Mouse (Mus musculus) midbrain, embryonic 15.5 days (tissue): Measurements from ENCODE around the gene Npw. TPM values are rescaled to one million over a fixed set of nuclear protein-coding genes. Genes with fewer than 3 reads are reported as not detected.

Experiments used
- ATAC-seq: fragments of 200-750 bp; cut with Nextera tagmentation; replicated peaks from 2 replicates; pipeline ENCODE4 v1.8.0; 2017; ENCODE audit warnings: moderate TSS enrichment
- H3K27ac ChIP-seq: fragments of 300-500 bp; sonication (generic); 2 replicates; pipeline ENCODE4 v1.5.1; 2015; ENCODE audit warnings: mild to moderate bottlenecking, inconsistent platforms
- H3K27me3 ChIP-seq: fragments of 300-500 bp; sonication (generic); replicated peaks from 2 replicates; pipeline ENCODE4 v1.6.1; 2015; ENCODE audit warnings: inconsistent platforms
- H3K36me3 ChIP-seq: fragments of 300-500 bp; sonication (generic); replicated peaks from 2 replicates; pipeline ENCODE4 v1.6.1; 2015; ENCODE audit warnings: inconsistent platforms
- H3K4me1 ChIP-seq: fragments of 300-500 bp; sonication (generic); 2 replicates; pipeline ENCODE4 v1.6.1; 2015; ENCODE audit warnings: inconsistent platforms
- H3K4me2 ChIP-seq: fragments of 300-500 bp; sonication (generic); 2 replicates; pipeline ENCODE4 v1.6.1; 2015; ENCODE audit warnings: inconsistent platforms, mild to moderate bottlenecking, moderate library complexity
- H3K4me3 ChIP-seq: fragments of 300-500 bp; sonication (generic); 2 replicates; pipeline ENCODE4 v1.5.1; 2015; ENCODE audit warnings: mild to moderate bottlenecking, inconsistent platforms
- H3K9ac ChIP-seq: fragments of 300-500 bp; sonication (generic); 2 replicates; pipeline ENCODE4 v1.6.1; 2015; ENCODE audit warnings: mild to moderate bottlenecking, inconsistent platforms
- H3K9me3 ChIP-seq: fragments of 300-500 bp; sonication (generic); 2 replicates; pipeline ENCODE4 v1.6.1; 2016; ENCODE audit warnings: inconsistent platforms
- WGBS: fragments of 180-500 bp; shearing (Covaris S2); methylation state at CpG from one replicate; pipeline ENCODE4 v1.1.7; 2015; ENCODE audit warnings: mixed read lengths; 5-methylcytosine and 5-hydroxymethylcytosine counted together
- polyA plus RNA-seq: library from polyadenylated mRNA; unstranded; fragments of >200 nt; fragmentation: Nextera tagmentation; extraction: Ambion mirVana; gene quantifications from 2 replicates; pipeline ENCODE4 v1.2.1, GENCODE M21; 2015

The Npw gene
- polyA plus RNA-seq, 1 experiment from 2014 or later: 0.66 TPM

GRCm38 (mm10) chr17:24635024-24635423 is 23.2 kb downstream of the Npw start:
- H3K27me3 ChIP-seq: no peaks in the 10 kb centered on the region
- no peak for ATAC-seq
- H3K9ac ChIP-seq: no peak overlapping the region
- WGBS: 87% methylated on average over 4 of the region's 4 CpGs
- peaks cover 14% of the 10 kb centered on the region for H3K4me1 ChIP-seq
- H3K9me3 ChIP-seq: no peaks in the 10 kb centered on the region
- no peak overlapping the region for H3K4me3 ChIP-seq
- H3K27ac ChIP-seq: no peak overlapping the region
- H3K4me2 ChIP-seq: no peak overlapping the region
- H3K36me3 ChIP-seq: peaks cover 6% of the 10 kb centered on the region; the same call in 1 of the 2 replicates

- Histone ChIP-seq H3K4me3 (no peak overlapping the region), H3K4me2 (no peak overlapping the region), H3K36me3 (peaks cover 12% of the 10 kb centered on the region; the same call in 1 of the 2 replicates), H3K4me1 (peaks cover 14% of the 10 kb centered on the region), H3K27ac (no peak overlapping the region), H3K27me3 (no peaks in the 10 kb centered on the region), H3K9ac (no peak overlapping the region), H3K9me3 (no peaks in the 10 kb centered on the region)
- ATAC-seq: no peak
- WGBS: 95% methylated on average over 11 of the region's 11 CpGs
Observed at GRCm38 (mm10) chr17:24633831-24634230, 24.4 kb downstream of the Npw start.

GRCm38 (mm10) chr17:24632813-24633449 is 25.3 kb downstream of the Npw start:
- peak overlapping the region; percentile 65 for H3K4me3 ChIP-seq
- WGBS: 11% methylated on average over 22 of the region's 22 CpGs
- no peaks in the 10 kb centered on the region for H3K9me3 ChIP-seq
- H3K4me1 ChIP-seq: peaks cover 14% of the 10 kb centered on the region
- H3K27me3 ChIP-seq: no peaks in the 10 kb centered on the region
- H3K27ac ChIP-seq: peak overlapping the region; percentile 67
- H3K4me2 ChIP-seq: peak overlapping the region; percentile 77
- peaks cover 16% of the 10 kb centered on the region for H3K36me3 ChIP-seq
- peak overlapping the region; percentile 62 for H3K9ac ChIP-seq
- ATAC-seq: peak; percentile 38; the same call in 1 of the 2 replicates

- WGBS: 2% methylated on average over 51 of the region's 51 CpGs
- peak; percentile 91 for ATAC-seq
Observed at GRCm38 (mm10) chr17:24632167-24632812, 26.0 kb downstream of the Npw start, which contains the start of the genes Tsc2 and Nthl1. Gene Tsc2, minus strand, starts transcription at chr17:24632630. Gene Nthl1, plus strand, starts transcription at chr17:24632680.

GRCm38 (mm10) chr17:24630072-24630471 is 28.2 kb downstream of the Npw start:
- no peaks in the 10 kb centered on the region for H3K9me3 ChIP-seq
- no peak overlapping the region for H3K27ac ChIP-seq
- no peak overlapping the region for H3K9ac ChIP-seq
- 89% methylated on average over 14 of the region's 14 CpGs for WGBS
- no peak overlapping the region for H3K4me3 ChIP-seq
- ATAC-seq: no peak
- no peaks in the 10 kb centered on the region for H3K27me3 ChIP-seq
- H3K4me2 ChIP-seq: no peak overlapping the region
- peaks cover 14% of the 10 kb centered on the region for H3K4me1 ChIP-seq
- peaks cover 41% of the 10 kb centered on the region for H3K36me3 ChIP-seq

More at GRCm38 (mm10) chr17:24632167-24632812, 26.0 kb downstream of the Npw start, which contains the start of the genes Tsc2 and Nthl1:
- Histone ChIP-seq H3K27me3 (no peaks in the 10 kb centered on the region), H3K9ac (peak within 1 kb of the TSS; percentile 62), H3K4me1 (peaks cover 14% of the 10 kb centered on the region), H3K9me3 (no peaks in the 10 kb centered on the region), H3K4me3 (peak within 1 kb of the TSS; percentile 65), H3K27ac (peak within 1 kb of the TSS; percentile 67), H3K4me2 (peak within 1 kb of the TSS; percentile 77), H3K36me3 (peaks cover 22% of the 10 kb centered on the region)

GRCm38 (mm10) chr17:24628646-24629045 is 29.6 kb downstream of the Npw start:
- no peak overlapping the region for H3K9ac ChIP-seq
- no peak overlapping the region for H3K4me3 ChIP-seq
- H3K27me3 ChIP-seq: no peaks in the 10 kb centered on the region
- peaks cover 14% of the 10 kb centered on the region for H3K4me1 ChIP-seq
- H3K4me2 ChIP-seq: no peak overlapping the region
- ATAC-seq: no peak
- no peak overlapping the region for H3K27ac ChIP-seq
- no peaks in the 10 kb centered on the region for H3K9me3 ChIP-seq
- WGBS: 52% methylated on average over 5 of the region's 5 CpGs
- peaks cover 53% of the 10 kb centered on the region for H3K36me3 ChIP-seq

GRCm38 (mm10) chr17:24625472-24625871 is 32.8 kb downstream of the Npw start:
- Histone ChIP-seq H3K9ac (no peak overlapping the region), H3K36me3 (peaks cover 77% of the 10 kb centered on the region), H3K27me3 (no peaks in the 10 kb centered on the region), H3K4me3 (no peak overlapping the region), H3K27ac (no peak overlapping the region), H3K9me3 (no peaks in the 10 kb centered on the region), H3K4me2 (no peak overlapping the region), H3K4me1 (no peaks in the 10 kb centered on the region)
- no peak for ATAC-seq
- WGBS: 94% methylated on average over 8 of the region's 8 CpGs

GRCm38 (mm10) chr17:24617561-24618194 is 40.6 kb downstream of the Npw start:
- Histone ChIP-seq H3K4me1 (no peaks in the 10 kb centered on the region), H3K4me3 (no peak overlapping the region), H3K9ac (no peak overlapping the region), H3K27ac (no peak overlapping the region), H3K4me2 (no peak overlapping the region), H3K9me3 (no peaks in the 10 kb centered on the region), H3K27me3 (no peaks in the 10 kb centered on the region), H3K36me3 (peaks cover 89% of the 10 kb centered on the region)
- ATAC-seq: no peak
- 87% methylated on average over 14 of the region's 14 CpGs for WGBS

- H3K36me3 ChIP-seq: peaks cover 67% of the 10 kb centered on the region
- no peak overlapping the region for H3K9ac ChIP-seq
- WGBS: 92% methylated on average over 2 of the region's 2 CpGs
- H3K4me1 ChIP-seq: no peaks in the 10 kb centered on the region
- H3K27me3 ChIP-seq: no peaks in the 10 kb centered on the region
- no peak overlapping the region for H3K4me2 ChIP-seq
- no peak for ATAC-seq
- H3K27ac ChIP-seq: no peak overlapping the region
- no peaks in the 10 kb centered on the region for H3K9me3 ChIP-seq
- no peak overlapping the region for H3K4me3 ChIP-seq
Observed at GRCm38 (mm10) chr17:24610711-24611110, 47.5 kb downstream of the Npw start.

- H3K27ac ChIP-seq: no peak overlapping the region
- H3K4me1 ChIP-seq: no peaks in the 10 kb centered on the region
- ATAC-seq: no peak
- H3K36me3 ChIP-seq: peaks cover 67% of the 10 kb centered on the region
- no peak overlapping the region for H3K4me2 ChIP-seq
- WGBS: 97% methylated on average over 8 of the region's 8 CpGs
- H3K4me3 ChIP-seq: no peak overlapping the region
- H3K9me3 ChIP-seq: no peaks in the 10 kb centered on the region
- no peaks in the 10 kb centered on the region for H3K27me3 ChIP-seq
- H3K9ac ChIP-seq: no peak overlapping the region
Observed at GRCm38 (mm10) chr17:24608874-24609273, 49.4 kb downstream of the Npw start.

GRCm38 (mm10) chr17:24608370-24608769 is 49.9 kb downstream of the Npw start:
- Histone ChIP-seq H3K9me3 (no peaks in the 10 kb centered on the region), H3K27ac (no peak overlapping the region), H3K36me3 (peaks cover 63% of the 10 kb centered on the region), H3K4me1 (no peaks in the 10 kb centered on the region), H3K27me3 (no peaks in the 10 kb centered on the region), H3K9ac (no peak overlapping the region), H3K4me2 (no peak overlapping the region), H3K4me3 (no peak overlapping the region)
- ATAC-seq: no peak
- WGBS: 91% methylated on average over 4 of the region's 4 CpGs
